Mouse (Mus musculus) c-Kit-positive CD71-negative TER-119-negative erythroid progenitor cells, embryonic 14.5 days (primary cell): Measurements from ENCODE around the gene Ccnd3.
"Not testable (repeated sequence)": the region's sequence is repeated elsewhere in the genome, so short reads cannot be mapped to it uniquely, and the experiment has no call there.

ENCODE experiments used
- DNase-seq: peaks from one replicate; pipeline ENCODE4 v3.0.0-alpha.2; 2013; ENCODE audit warnings: low read depth

Ccnd3 gene

DNA sequence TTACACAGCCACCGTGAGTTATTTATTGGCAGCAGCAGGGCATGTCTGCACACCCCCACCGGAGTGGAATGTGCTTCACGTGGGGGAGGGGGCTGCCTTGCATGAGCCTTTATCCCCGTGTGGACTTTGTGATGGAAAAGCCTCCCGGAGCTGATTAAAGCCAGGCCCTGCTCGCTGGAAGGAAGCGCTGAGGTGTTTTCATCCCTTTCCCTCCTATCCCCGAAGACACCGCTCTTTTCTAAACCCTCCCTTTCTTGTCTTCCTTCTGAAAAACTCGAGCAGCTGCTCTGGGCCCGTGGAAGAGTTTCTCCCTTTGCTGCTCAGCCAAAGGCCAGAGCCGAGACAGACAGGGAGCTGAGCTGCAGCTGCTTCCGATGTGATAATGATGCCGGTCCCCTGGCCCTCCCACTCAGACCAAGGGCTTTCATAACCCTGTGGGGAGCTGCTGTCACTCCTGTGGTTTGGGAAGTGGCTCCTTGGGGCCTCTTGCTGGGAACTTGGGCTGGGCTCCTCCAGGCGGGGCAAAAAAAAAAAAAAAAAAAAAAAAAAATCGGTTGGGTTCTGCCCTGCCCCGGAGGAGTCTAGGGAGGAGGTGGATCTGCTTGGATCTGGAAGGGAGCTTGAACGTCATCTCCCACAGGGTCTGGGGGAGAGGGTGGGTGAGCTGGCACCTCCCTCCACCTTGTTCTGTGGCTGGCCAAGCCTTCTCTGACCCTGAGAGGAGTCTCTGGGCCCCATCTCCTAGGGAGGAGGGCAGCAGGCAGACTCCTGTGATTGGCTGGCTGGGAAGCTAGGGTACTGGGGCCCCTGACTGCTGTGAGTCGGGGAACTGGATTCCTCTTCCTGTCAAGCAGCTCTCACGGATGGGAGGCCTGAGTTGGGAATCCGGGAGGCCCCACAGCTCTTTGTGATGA is 90.7 kb downstream of the Ccnd3 start:
- DNase-seq: peak; percentile 80

DNA sequence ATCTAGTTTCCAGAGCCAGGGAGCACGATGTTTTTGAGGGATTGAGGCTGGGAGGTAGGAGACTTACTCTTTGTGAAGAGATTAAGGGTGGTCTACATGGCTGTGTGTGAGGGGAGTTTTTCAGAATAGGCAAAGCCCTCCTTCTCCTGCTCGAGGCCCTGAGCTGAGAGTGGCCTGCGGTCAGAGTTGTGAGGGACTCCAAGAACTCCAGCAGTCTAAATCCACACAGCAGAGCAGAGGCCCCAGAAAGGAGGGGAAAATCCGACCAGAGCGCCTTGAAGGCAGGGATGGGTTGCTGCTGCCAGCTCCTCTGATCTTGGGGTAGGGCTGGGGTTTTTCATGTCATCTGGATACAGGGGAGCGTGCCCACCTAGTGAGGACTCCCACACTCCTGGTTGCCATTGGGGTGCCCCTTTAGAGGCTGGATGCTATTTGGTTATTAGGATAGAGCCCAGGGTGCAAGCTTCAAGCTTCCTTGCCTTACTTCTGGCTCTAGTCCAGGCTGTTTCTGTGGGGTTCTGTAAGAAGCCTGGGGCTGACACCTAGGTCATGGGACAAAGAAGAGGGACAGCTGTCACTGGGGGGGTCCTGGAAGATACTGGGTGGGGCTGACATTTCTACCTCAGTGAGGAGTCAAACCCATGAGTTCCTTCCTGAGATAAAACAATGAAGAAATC is 91.4 kb downstream of the Ccnd3 start:
- DNase-seq: no peak

DNA sequence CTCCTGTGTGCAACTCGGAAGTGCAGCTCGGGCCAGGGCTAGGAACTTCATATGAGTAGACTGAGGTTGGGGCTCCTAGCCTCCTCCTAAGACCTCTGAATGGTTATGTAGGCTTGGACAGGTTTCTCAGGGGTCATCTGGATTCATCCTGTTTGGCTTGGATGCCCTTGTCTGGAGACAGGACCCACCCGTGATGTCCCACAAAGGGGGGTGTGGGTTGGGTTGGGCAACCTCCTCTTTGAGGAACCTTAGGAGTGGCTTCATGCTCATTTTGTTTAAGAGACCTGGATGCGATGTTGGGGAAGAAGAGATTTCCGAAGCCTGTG is 92.0 kb downstream of the Ccnd3 start:
- DNase-seq: no peak

DNA sequence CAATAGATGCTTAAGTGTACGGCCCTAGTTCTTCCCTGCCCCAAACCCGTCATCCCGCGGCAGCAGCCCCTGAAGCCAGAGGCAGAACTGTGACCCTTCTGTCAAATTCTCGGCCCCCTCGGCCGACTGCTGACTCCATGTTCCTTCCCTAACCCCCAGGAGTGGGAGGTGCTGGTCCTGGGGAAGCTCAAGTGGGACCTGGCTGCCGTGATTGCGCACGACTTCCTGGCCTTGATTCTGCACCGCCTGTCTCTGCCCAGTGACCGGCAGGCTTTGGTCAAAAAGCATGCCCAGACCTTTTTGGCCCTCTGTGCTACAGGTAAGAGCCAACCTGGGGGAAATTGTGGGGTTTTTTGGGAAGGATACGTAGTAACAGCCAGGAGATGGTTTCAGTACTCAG is 92.4 kb downstream of the Ccnd3 start:
- no peak for DNase-seq

DNA sequence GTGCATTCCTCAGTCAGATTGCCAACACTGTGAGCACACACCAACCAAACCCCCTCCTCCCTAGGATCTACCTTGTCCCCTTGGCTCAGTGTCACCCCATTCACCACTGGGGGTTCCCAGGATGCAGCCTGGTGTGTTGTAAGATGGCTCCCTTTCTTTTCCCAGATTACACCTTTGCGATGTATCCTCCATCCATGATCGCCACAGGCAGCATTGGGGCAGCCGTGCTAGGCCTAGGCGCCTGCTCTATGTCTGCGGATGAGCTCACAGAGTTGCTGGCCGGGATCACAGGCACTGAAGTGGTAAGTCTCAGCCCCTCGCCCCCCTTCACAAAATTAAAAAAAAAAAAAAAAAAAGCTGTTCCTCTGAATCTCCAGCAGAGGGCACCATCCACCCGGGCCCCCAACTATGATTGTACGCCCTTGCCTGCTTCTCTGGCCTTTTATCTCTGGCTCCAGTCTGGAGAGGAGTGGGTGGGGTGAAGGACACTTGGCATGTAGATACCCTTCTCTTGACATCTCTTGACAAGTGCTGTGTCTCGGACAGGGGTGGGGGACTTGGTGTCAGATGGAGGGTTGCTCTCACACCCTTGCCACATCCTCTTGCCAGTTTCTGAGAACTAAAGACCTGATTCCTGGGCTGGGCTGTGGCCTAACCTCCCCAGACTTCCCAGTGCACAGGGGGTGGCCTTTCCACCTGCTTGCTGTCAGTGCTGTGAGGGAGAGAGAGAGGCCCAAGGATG is 93.2 kb downstream of the Ccnd3 start:
- peak; percentile 60 for DNase-seq

DNA sequence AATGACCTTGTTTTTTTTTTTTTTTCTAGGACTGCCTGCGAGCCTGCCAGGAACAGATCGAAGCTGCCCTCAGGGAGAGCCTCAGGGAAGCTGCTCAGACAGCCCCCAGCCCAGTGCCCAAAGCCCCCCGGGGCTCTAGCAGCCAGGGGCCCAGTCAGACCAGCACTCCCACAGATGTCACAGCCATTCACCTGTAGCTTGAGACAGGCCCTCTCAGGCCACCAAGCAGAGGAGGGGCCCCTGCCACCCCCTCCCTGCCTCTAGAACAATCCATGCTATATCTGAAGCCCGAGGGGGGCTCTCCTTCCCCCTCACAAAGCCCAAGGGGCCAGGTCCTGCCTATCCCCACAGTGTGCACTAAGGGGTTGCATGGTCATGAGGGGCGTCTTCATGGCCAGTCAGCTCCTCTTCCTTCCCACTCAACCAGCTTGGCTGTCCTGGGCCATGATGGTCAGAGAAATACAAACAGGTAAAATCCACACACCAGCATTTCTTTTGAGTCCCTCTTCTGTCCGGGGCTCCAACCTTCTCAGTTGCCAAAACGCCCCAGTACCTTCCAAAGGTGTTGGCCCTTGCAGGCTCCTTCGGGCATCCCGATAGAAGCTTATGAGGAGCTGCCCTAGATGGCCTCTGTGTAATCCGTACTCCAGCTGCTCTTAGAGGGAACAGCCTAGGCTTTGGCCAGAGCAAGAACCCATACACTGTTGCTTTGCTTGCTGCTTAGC is 93.9 kb downstream of the Ccnd3 start:
- DNase-seq: not testable (repeated sequence)

DNA sequence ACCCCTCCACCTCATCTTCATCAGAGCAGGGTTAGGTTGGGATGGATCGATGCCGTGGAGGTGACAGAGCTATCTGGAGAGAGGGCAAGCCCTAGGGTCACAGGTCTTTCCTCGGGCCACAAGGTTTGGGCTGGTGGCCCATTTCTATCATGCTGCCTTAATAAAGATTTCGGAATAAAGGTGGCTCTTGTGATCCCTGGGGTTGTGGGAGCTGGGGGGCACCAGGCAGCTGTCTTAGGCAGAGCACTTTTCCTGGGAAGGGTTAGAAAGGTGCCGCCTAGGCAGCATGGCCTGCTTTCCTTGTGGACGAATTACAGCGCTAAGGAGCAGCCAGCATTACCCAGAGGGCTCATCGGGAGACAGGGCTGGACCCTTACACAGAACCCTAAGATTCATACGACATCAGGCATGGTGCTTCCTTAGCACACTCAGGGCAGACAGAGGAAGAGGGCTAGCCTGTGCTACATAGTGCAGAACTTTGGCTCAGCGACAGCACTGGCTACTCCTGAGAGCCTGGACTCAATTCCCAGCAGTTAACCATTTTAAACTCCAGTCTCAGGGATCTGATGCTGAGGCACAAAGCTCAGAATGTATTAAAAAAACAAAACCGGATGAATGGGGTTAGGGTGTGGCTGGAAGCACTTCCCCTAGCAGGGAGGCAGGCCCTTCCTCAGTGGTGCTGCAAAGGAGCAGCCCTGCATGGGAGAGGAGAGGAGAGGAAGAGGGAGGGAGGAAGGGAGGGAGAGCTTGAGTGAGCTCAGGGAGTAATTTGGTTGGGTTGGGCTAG is 94.9 kb downstream of the Ccnd3 start:
- DNase-seq: no peak

DNA sequence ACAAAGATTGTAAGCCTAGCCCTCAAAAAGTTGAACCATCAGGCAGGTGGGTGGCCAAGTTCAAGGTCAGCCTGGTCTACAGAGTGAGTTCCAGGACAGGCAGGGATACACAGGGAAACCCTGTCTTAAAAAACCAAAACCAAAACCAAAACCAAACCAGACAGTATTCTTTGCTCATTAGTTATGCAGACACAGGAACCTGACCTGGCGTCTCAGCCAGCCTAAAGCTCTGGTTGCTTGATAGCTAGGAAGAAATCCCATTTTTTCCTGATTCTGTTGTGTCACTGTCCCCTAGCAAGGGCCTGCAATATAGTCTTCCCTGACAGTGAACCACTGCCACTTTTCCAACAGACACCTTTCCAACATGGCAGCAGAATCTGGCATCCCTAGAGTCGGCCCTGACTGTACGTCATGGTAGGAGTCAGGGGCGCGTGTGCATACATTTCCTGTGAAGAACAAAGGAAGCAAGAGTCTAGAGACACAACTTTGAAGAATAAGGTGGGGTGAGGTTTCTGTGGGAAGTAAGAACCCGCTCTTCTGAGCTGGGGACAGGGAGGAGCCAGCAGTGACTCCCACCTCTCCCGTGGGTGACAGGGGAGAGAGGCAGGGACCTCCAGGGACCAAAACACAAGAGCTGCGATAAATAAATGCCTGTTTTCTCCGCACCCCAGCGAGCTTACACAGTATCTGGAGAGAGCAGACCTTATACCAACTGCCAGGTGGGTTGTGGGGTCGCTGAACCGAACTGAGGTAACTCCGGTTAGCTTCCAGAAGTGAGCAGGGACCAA is 95.9 kb downstream of the Ccnd3 start:
- no peak for DNase-seq

DNA sequence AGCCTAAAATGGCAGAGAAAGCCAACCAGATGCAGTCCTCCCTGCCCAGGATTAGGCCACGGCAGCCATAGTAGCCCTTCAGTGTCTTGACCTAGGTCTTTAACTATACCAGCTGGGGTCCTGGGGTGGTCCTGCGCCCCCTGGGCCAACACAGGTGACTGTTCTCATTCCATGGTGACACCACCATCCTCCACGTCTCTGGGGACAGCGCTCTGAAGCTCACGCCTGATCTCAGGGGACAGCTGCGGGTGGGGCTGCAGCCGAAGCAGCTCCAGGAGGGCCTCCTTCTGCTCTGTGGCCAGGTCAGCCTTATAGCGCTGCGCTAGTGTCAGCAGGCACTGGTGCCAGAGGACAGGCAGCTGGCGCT is 96.5 kb downstream of the Ccnd3 start:
- DNase-seq: no peak

DNA sequence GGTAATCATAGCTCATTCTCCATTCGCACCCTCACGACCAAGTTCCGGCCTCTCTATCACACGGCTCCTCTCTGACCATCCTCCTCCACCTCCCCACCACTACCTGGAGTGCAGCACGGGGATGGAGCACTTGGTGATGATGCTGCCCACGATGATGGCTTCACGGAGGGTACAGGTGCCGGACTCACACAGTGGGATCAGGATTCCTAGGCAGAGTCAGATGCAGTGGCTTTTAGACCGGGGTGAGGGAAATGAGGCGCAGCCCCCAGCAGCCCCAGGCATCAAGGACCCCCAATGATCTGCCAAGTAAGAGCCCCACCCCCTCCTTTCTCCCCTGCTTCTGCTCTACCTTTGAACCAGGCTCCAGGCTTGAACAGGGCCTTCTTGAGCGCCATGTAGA is 97.4 kb downstream of the Ccnd3 start:
- DNase-seq: no peak

DNA sequence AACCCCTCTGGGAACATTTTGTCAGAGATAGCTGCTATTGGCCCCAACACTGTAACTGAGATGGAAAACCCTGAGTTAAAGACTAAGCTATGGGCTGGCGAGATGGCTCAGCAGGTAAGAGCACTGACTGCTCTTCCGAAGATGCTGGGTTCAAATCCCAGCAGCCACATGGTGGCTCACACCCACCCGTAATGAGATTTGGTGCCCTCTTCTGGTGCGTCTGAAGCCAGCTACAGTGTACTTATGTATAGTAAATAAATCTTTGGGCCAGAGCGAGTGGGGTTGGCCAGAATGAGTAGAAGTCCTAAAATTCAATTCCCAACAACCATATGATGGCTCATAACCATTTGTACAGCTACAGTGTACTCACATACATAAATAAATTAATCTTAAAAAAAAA is 101.4 kb downstream of the Ccnd3 start:
- no peak for DNase-seq

DNA sequence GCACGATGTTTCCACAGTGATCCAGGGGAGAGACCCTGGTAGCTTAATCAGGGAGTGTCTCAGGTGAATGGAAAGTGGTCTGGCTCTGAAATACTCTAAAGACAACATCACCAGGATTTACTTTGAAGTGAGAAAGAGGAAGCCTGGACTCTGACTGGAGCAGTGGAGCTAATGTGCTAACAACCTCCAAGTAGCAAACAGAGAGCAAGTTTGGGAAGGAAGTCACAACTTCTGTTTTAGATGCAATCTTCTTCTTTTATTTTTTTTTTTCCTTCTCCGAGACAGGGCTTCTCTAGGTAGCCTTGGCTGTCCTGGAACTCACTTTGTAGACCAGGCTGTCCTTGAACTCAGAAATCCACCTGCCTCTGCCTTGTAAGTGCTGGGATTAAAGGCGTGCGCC is 104.3 kb downstream of the Ccnd3 start:
- no peak for DNase-seq

DNA sequence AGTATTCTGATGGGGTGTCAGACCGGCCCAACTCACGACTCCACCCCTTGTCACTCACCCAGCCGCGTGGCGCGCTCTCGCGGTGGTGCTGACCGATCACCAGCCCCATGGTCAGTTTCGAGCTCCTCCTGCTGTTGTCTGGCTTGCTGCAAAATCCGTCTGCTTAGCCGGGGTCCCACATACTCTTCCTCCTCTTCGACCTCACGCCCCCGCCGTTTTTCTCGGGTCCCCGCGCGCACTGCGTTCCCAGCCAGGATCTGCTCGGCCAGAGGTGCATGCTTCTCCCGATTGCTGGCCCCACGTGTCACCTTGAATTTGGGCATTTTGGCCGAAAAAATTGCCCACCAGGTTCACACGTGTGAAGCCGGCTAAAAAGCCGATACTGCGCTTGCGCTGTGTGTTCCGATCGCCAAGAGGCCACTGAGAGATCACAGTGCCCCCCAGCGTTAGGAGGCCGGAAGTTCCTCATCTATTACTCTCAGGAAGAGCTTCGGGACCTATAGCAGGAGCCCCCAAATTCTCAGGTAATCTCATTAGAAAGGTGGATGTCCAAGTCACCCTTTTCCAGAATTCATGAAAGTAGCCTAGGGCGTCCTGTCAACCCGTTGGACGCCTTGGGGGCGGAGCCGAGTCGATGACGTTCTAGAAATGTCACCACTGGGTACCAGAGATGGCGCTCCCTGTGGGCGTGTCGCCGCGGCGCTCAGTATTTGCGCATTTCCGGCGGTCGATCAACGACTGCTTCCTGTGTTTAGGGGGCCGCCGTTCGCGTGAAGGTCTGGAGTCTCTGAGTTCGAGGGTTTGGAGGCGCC is 106.2 kb downstream of the Ccnd3 start, which contains the start of the genes Bysl, Med20 and Gm20517:
Gene Bysl (minus strand): TSS at position 644 of the 812 bp plus-strand sequence.
Gene Med20 (plus strand): TSS at position 734 of the 812 bp plus-strand sequence.
Gene Gm20517 (plus strand): TSS at position 741 of the 812 bp plus-strand sequence.
- peak; percentile 95 for DNase-seq

DNA sequence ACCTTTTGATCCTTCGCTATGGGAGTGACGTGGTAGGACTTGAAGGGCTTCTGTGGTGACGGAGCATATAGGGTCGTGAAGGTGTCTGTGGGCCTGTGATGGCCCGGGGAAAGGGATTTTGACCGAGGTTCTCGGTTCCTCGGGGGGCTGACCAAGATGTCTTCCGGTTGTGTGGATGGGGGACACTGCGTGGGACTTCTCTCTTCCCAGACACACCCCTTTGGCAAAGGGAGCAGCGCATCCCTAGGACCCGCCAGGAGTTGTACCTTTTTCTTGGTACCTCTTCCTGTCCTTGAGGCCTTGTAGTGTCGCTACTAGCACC is 106.8 kb downstream of the Ccnd3 start:
- no peak for DNase-seq

DNA sequence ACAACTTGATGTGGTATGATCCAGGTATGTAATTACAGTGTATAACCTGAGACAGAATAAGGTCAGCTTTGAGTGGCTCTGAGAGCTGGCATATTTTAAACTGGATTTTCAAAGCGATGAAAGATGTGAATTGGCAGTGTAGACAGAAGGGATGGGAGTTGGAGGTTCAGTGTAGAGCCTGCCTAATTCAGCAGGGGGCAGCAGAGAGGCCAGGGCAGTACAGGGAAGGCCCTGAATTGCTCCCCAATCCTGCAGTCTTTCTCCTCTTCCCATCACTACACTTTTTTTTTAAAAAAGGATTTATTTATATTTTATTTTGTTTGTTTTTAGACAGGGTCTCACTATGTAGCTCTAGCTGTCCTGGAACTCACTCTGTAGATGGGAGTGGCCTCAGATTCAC is 109.2 kb downstream of the Ccnd3 start:
- peak; percentile 38 for DNase-seq

DNA sequence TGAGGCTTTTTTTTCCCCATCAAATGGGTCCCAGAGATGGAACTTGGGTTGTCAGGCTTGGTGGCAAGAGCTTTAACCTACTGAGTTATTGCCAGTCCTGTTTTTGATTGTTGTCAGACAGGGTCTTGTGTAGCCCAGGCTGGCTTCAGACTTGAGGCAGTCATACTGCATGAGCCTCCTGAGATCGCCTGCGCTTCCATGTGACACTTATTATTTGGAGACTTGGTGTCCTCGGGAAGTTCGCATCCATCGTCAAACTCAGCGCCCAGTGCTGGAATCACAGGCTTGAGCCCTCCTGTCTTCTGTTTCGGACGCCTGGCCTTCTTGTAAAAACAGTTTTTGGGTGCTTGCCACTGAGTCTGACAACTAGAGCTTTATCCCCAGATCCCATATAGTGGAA is 111.3 kb downstream of the Ccnd3 start:
- no peak for DNase-seq

DNA sequence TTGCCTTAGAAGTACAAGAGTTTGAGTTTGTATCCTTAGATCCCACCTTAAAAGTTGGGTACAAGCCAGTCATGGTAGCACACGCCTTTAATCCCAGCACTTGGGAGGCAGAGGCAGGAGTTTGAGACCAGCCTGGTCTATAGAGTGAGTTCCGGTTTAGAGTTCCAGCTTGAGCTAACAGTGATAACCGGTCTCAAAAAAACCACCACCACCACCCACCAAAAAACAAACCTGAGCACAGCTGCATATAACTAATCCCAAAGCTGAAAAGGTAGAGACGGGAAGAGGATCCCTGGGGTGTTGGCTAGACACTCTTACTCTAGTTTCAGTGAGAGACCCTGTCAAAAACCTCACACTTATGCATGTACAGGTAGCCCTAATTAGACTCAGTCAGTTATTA is 111.8 kb downstream of the Ccnd3 start:
- DNase-seq: no peak

DNA sequence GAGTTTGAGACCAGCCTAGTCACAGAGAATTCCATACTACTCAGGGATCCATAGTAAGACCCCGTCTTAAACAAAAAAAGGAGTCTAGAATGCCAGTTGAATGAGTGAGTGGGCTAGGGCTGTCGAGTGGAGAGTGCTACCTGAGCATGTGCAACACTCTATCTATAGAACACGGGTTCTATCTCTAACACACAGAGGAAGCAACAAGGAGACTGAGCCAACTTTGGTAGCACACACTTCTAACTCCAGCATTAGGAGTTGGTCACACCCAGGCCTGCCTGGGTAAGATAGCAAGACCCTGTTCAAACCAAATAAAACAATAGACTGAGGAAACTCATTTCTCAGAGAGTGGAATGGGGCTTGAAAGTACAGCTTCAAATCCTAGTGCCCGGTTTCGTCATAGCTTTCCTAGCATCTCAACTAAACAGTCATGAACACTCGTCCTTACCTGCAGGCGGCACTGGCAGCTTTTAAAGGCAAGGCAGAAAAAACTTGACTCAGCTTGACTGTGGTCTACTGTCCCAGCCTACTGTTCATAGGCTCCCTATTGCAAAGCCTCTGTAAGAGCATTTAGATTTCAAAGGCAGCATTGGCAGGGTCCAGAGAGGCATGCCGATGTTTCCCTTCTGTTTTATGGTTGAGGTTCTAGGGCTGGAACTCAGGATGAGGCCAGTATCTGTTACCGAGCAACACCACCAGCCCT is 112.9 kb downstream of the Ccnd3 start:
- peak; percentile 34 for DNase-seq
